Mouse (Mus musculus): ENCODE measurements around the gene Pard6b.
"Not testable (repeated sequence)": the region's sequence is repeated elsewhere in the genome, so short reads cannot be mapped to it uniquely, and the experiment has no call there.

The Pard6b gene

GRCm38 (mm10) chr2:168104375-168105144 is 23.8 kb downstream of the Pard6b start:
- no peak for DNase-seq

- DNase-seq: no peak
These were observed 24.5 kb downstream of the Pard6b start for GRCm38 (mm10) chr2:168105271-168105670.

GRCm38 (mm10) chr2:168106701-168107178 is 25.9 kb downstream of the Pard6b start:
- no peak for DNase-seq

GRCm38 (mm10) chr2:168107356-168107755 is 26.6 kb downstream of the Pard6b start:
- no peak for DNase-seq

GRCm38 (mm10) chr2:168107901-168108300 is 27.1 kb downstream of the Pard6b start:
- not testable (repeated sequence) for DNase-seq

- peak; percentile 89 for DNase-seq
These were observed 31.1 kb downstream of the Pard6b start for GRCm38 (mm10) chr2:168111902-168112301.

GRCm38 (mm10) chr2:168113263-168113662 is 32.5 kb downstream of the Pard6b start:
- DNase-seq: no peak

- no peak for DNase-seq
These were observed 32.9 kb downstream of the Pard6b start for GRCm38 (mm10) chr2:168113692-168114091.

- DNase-seq: peak; percentile 76
These were observed 34.0 kb downstream of the Pard6b start for GRCm38 (mm10) chr2:168114699-168115350.

- no peak for DNase-seq
These were observed 35.0 kb downstream of the Pard6b start for GRCm38 (mm10) chr2:168115826-168116225.

GRCm38 (mm10) chr2:168117147-168117546 is 36.3 kb downstream of the Pard6b start:
- DNase-seq: peak; percentile 82

- DNase-seq: no peak
These were observed 36.7 kb downstream of the Pard6b start for GRCm38 (mm10) chr2:168117553-168117952.

- peak; percentile 32 for DNase-seq
These were observed 37.2 kb downstream of the Pard6b start for GRCm38 (mm10) chr2:168117967-168118366.

GRCm38 (mm10) chr2:168118456-168118855 is 37.7 kb downstream of the Pard6b start:
- no peak for DNase-seq

- DNase-seq: peak; percentile 30
These were observed 38.3 kb downstream of the Pard6b start for GRCm38 (mm10) chr2:168119123-168119522.

- DNase-seq: no peak
These were observed 40.1 kb downstream of the Pard6b start for GRCm38 (mm10) chr2:168120906-168121305.

- no peak for DNase-seq
These were observed 42.8 kb downstream of the Pard6b start for GRCm38 (mm10) chr2:168123652-168124051.

GRCm38 (mm10) chr2:168125288-168126089 is 44.7 kb downstream of the Pard6b start:
- no peak for DNase-seq

GRCm38 (mm10) chr2:168127767-168128166 is 47.0 kb downstream of the Pard6b start:
- DNase-seq: no peak

- DNase-seq: peak; percentile 95
These were observed 47.5 kb downstream of the Pard6b start for GRCm38 (mm10) chr2:168128211-168128859.

- DNase-seq: no peak
These were observed 49.2 kb downstream of the Pard6b start for GRCm38 (mm10) chr2:168130046-168130445.

- no peak for DNase-seq
These were observed 56.4 kb downstream of the Pard6b start for GRCm38 (mm10) chr2:168137161-168137560.

GRCm38 (mm10) chr2:168143794-168144193 is 63.0 kb downstream of the Pard6b start:
- no peak for DNase-seq
